Mouse (Mus musculus): ENCODE data around the gene Ankrd28.
A peak's percentile ranks its signal among the peaks of the same experiment; 100 is the strongest.

DNA sequence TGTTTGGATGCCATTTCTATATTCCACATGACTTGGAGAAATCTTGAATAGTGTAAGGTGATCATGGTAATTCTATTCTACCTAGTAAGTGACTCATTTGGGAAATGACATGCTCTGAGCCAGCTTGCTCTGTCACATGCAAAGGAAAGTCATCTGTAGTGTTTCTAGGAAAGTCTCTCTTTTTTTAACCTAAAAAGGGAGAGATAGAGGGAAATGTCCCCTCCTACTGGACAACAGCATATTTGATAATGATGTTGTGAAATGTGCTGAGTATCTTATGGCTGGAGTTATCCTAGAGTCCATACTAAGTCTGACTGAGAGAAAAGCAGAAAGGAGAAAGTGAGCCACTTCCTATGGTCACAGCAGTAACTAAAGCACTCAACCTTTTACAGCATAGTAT lies 44.8 kb downstream of the Ankrd28 start:
- TF ChIP-seq CTCF (IDR thresholded peaks at IDR 0.05; ENCODE audit: low read depth) (peak; percentile 31; the same call in 1 of the 2 replicates), EP300 (IDR thresholded peaks at IDR 0.05; ENCODE audit: low read depth) (no peak)
